Comparison of ENCODE assay signal across 15 mouse cellular contexts in the genomic region with DNA sequence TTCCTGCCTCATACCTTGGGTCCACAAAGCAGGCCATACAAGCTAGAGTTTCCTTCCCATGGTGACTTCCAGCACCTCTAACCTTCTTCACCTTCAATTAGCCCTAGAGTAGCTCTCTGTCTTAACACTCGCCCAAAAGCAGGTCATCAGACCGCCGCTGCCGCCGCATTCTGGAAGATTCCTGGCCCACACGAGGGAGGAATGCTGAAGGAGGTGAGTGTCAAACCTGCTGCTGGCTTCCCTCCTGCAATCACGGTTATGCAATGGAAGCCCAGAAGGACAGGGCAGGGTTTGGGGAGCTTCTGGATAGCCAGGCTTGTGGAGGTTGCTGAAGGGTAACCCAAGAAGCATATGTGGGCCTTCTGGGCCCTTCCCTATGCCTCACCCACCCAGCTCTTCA. TPM values are rescaled to one million over a fixed set of nuclear protein-coding genes. Genes with fewer than 3 reads are reported as not detected.
"Had no signal": no experiment of that assay in that cellular context is flagged by ENCODE, and none has a peak within 500 bp of the region (broad histone marks: within the 10 kb centered on the region; RNA-seq: fewer than 3 reads in every experiment).

No protein-coding gene starts in this region.

- ATAC-seq: intestine, postnatal 0 days; midbrain, embryonic 15.5 days had no signal

- H3K4me1 ChIP-seq: hindbrain, embryonic 15.5 days had no signal

- H3K9me3 ChIP-seq: hindbrain, embryonic 15.5 days; liver, embryonic 13.5 days; lung, embryonic 15.5 days; midbrain, embryonic 12.5 days; midbrain, embryonic 15.5 days; neural tube, embryonic 12.5 days; neural tube, embryonic 15.5 days; stomach, embryonic 15.5 days had no signal

- DNase-seq: liver, embryonic 13.5 days; retina, postnatal 1 day; right cerebral cortex, postnatal 25 days; spleen, adult 18-20 months; thymus, postnatal 25 days had no signal

- H3K4me3 ChIP-seq: hindbrain, embryonic 15.5 days; liver, embryonic 13.5 days; lung, embryonic 15.5 days; midbrain, embryonic 12.5 days; midbrain, embryonic 15.5 days; neural tube, embryonic 12.5 days; neural tube, embryonic 15.5 days; stomach, embryonic 15.5 days had no signal

- H3K4me2 ChIP-seq: hindbrain, embryonic 15.5 days; liver, embryonic 13.5 days; lung, embryonic 15.5 days; midbrain, embryonic 12.5 days; midbrain, embryonic 15.5 days; neural tube, embryonic 12.5 days; neural tube, embryonic 15.5 days; stomach, embryonic 15.5 days had no signal

- H3K27ac ChIP-seq: hindbrain, embryonic 15.5 days; liver, embryonic 13.5 days; lung, embryonic 15.5 days; macrophage; midbrain, embryonic 12.5 days; midbrain, embryonic 15.5 days; neural tube, embryonic 12.5 days; neural tube, embryonic 15.5 days; stomach, embryonic 15.5 days had no signal

- H3K27me3 ChIP-seq: hindbrain, embryonic 15.5 days; lung, embryonic 15.5 days; midbrain, embryonic 15.5 days; neural tube, embryonic 12.5 days had no signal

- H3K36me3 ChIP-seq: hindbrain, embryonic 15.5 days; liver, embryonic 13.5 days; lung, embryonic 15.5 days; midbrain, embryonic 12.5 days; midbrain, embryonic 15.5 days; neural tube, embryonic 12.5 days; neural tube, embryonic 15.5 days; stomach, embryonic 15.5 days had no signal

- H3K9ac ChIP-seq: hindbrain, embryonic 15.5 days; liver, embryonic 13.5 days; lung, embryonic 15.5 days; midbrain, embryonic 12.5 days; midbrain, embryonic 15.5 days; neural tube, embryonic 12.5 days; neural tube, embryonic 15.5 days; stomach, embryonic 15.5 days had no signal

RNA-seq across cellular contexts. Expression of a gene that starts 8.5 kb away (rescaled TPM):
- polyA plus RNA-seq: liver, embryonic 13.5 days; liver, embryonic 16.5 days had no signal
